Mouse (Mus musculus) kidney, embryonic 16.5 days (tissue): ENCODE data around the gene Frmd6. TPM values are rescaled to one million over a fixed set of nuclear protein-coding genes. Genes with fewer than 3 reads are reported as not detected.

Experiments
- ATAC-seq: fragments of 200-750 bp; cut with Nextera tagmentation; 2 replicates; pipeline ENCODE4 v1.8.0; 2017; ENCODE audit warnings: moderate TSS enrichment; ENCODE audit not compliant: low FRiP score, low TSS enrichment
- H3K27ac ChIP-seq: fragments of 300-500 bp; sonication (generic); 2 replicates; pipeline ENCODE4 v1.5.1; 2014; ENCODE audit warnings: low read length
- H3K27me3 ChIP-seq: fragments of 300-500 bp; sonication (generic); 2 replicates; pipeline ENCODE4 v1.6.1; 2014; ENCODE audit warnings: low read length, control low read depth, mixed read lengths; ENCODE audit not compliant: insufficient read depth
- H3K36me3 ChIP-seq: fragments of 300-500 bp; sonication (generic); 2 replicates; pipeline ENCODE4 v1.6.1; 2014; ENCODE audit warnings: low read length, control low read depth, mixed read lengths; ENCODE audit not compliant: insufficient read depth
- H3K4me1 ChIP-seq: fragments of 300-500 bp; sonication (generic); 2 replicates; pipeline ENCODE4 v1.6.1; 2014; ENCODE audit warnings: low read length, control low read depth, mixed read lengths; ENCODE audit not compliant: insufficient read depth
- H3K4me2 ChIP-seq: fragments of 300-500 bp; sonication (generic); replicated peaks from 2 replicates; pipeline ENCODE4 v1.6.1; 2014; ENCODE audit warnings: low read depth, low read length
- H3K4me3 ChIP-seq: fragments of 300-500 bp; sonication (generic); 2 replicates; pipeline ENCODE4 v1.5.1; 2014; ENCODE audit warnings: mild to moderate bottlenecking, low read length
- H3K9ac ChIP-seq: fragments of 300-500 bp; sonication (generic); replicated peaks from 2 replicates; pipeline ENCODE4 v1.6.1; 2014; ENCODE audit warnings: low read length
- H3K9me3 ChIP-seq: fragments of 300-500 bp; sonication (generic); 2 replicates; pipeline ENCODE4 v1.6.1; 2016; ENCODE audit warnings: low read length, control low read depth
- WGBS: fragments of 180-500 bp; shearing (Covaris S2); extraction: QIAGEN DNeasy Blood & Tissue Kit; methylation state at CpG from one replicate; pipeline ENCODE4 v1.1.7; 2014; 5-methylcytosine and 5-hydroxymethylcytosine counted together
- polyA plus RNA-seq: library from polyadenylated mRNA; unstranded; fragments of >200 nt; fragmentation: Nextera tagmentation; extraction: Ambion mirVana; gene quantifications from 2 replicates; pipeline ENCODE4 v1.2.1, GENCODE M21; 2015

Gene Frmd6
- polyA plus RNA-seq, 1 experiment from 2014 or later, result 22.7 TPM

GRCm38 (mm10) chr12:70845371-70845770 is 20.1 kb downstream of the Frmd6 start:
- WGBS, result 81% methylated on average over 2 of the region's 2 CpGs
- no peak overlapping the region for H3K4me2 ChIP-seq
- no peaks in the 10 kb centered on the region; the same call in 1 of the 2 replicates for H3K9me3 ChIP-seq
- peaks cover 15% of the 10 kb centered on the region; the same call in 1 of the 2 replicates for H3K4me1 ChIP-seq
- H3K4me3 ChIP-seq, result no peak overlapping the region
- H3K36me3 ChIP-seq, result no peaks in the 10 kb centered on the region
- H3K27me3 ChIP-seq, result no peaks in the 10 kb centered on the region
- H3K27ac ChIP-seq, result no peak overlapping the region
- H3K9ac ChIP-seq, result no peak overlapping the region
- no peak for ATAC-seq

DNA sequence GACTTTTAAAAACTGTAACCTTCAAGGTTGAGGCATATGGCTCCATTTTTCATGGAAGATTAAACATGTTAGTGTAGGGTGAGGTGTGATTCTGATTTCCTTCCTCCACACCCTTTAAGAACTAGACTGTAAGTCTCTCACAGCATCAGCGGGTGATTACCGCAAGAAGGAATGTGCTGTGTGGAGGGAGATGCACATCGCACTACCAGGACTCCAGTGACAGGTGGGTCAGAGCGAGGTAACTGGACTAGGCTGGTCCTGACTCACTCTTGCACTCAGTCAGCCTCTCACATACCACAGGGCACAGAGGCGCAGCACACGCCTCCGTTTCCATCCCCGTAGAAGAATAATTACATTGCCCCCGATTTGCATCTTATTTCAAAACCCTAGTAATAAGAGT is 23.7 kb downstream of the Frmd6 start:
- H3K4me1 ChIP-seq, result peaks cover 13% of the 10 kb centered on the region
- no peak for ATAC-seq
- H3K27me3 ChIP-seq, result no peaks in the 10 kb centered on the region
- no peaks in the 10 kb centered on the region for H3K36me3 ChIP-seq
- H3K27ac ChIP-seq, result no peak overlapping the region
- H3K4me2 ChIP-seq, result no peak overlapping the region
- H3K9me3 ChIP-seq, result no peaks in the 10 kb centered on the region
- 90% methylated on average over 9 of the region's 9 CpGs for WGBS
- no peak overlapping the region for H3K9ac ChIP-seq
- no peak overlapping the region for H3K4me3 ChIP-seq

- Histone ChIP-seq H3K27ac (no peak overlapping the region), H3K4me3 (no peak overlapping the region), H3K4me1 (peaks cover 17% of the 10 kb centered on the region), H3K9ac (no peak overlapping the region), H3K36me3 (no peaks in the 10 kb centered on the region), H3K9me3 (no peaks in the 10 kb centered on the region), H3K27me3 (no peaks in the 10 kb centered on the region), H3K4me2 (no peak overlapping the region)
- 76% methylated on average over 11 of the region's 11 CpGs for WGBS
- no peak for ATAC-seq
Observed at GRCm38 (mm10) chr12:70849517-70850291, 24.4 kb downstream of the Frmd6 start.

- no peak for ATAC-seq
- WGBS, result 49% methylated on average over 7 of the region's 7 CpGs
Observed at GRCm38 (mm10) chr12:70851342-70851960, 26.1 kb downstream of the Frmd6 start.

GRCm38 (mm10) chr12:70853026-70853425 is 27.7 kb downstream of the Frmd6 start:
- WGBS, result 48% methylated on average over 6 of the region's 6 CpGs
- no peak overlapping the region for H3K4me2 ChIP-seq
- H3K4me3 ChIP-seq, result no peak overlapping the region
- no peak for ATAC-seq
- H3K4me1 ChIP-seq, result peaks cover 17% of the 10 kb centered on the region
- H3K27me3 ChIP-seq, result no peaks in the 10 kb centered on the region
- H3K9me3 ChIP-seq, result no peaks in the 10 kb centered on the region
- H3K27ac ChIP-seq, result no peak overlapping the region
- no peak overlapping the region for H3K9ac ChIP-seq
- H3K36me3 ChIP-seq, result peaks cover 3% of the 10 kb centered on the region; the same call in 1 of the 2 replicates

More at GRCm38 (mm10) chr12:70851342-70851960, 26.1 kb downstream of the Frmd6 start:
- no peak overlapping the region for H3K9ac ChIP-seq
- H3K4me1 ChIP-seq, result peaks cover 17% of the 10 kb centered on the region
- no peak overlapping the region for H3K4me2 ChIP-seq
- H3K9me3 ChIP-seq, result no peaks in the 10 kb centered on the region
- H3K4me3 ChIP-seq, result no peak overlapping the region
- peaks cover under 1% of the 10 kb centered on the region; the same call in 1 of the 2 replicates for H3K36me3 ChIP-seq
- no peak overlapping the region for H3K27ac ChIP-seq
- H3K27me3 ChIP-seq, result no peaks in the 10 kb centered on the region

DNA sequence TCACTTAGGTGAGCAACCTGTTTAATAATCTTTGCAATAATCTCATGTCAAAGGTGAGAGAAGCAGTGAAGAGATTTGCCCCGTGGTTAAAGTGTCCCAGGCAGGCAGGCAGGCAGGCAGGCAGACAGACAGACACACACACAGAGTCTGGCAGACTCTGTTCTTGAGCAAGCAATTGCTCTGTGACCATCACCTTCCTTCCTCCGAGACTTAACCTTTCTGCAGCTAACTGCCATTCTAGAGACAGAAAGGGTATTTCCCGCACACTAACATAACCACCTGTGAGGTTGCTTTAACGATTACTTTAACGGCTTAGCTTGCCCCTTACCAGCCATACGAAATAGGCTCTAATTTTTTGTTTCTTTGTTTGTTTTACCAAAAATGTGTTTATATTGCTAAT is 30.4 kb downstream of the Frmd6 start:
- H3K4me1 ChIP-seq, result peaks cover 10% of the 10 kb centered on the region
- ATAC-seq, result no peak
- no peak overlapping the region for H3K4me2 ChIP-seq
- H3K36me3 ChIP-seq, result peaks cover 3% of the 10 kb centered on the region; the same call in 1 of the 2 replicates
- 75% methylated on average over 6 of the region's 6 CpGs for WGBS
- no peaks in the 10 kb centered on the region for H3K9me3 ChIP-seq
- no peaks in the 10 kb centered on the region for H3K27me3 ChIP-seq
- no peak overlapping the region for H3K9ac ChIP-seq
- no peak overlapping the region for H3K27ac ChIP-seq
- no peak overlapping the region for H3K4me3 ChIP-seq

- H3K9ac ChIP-seq, result no peak overlapping the region
- H3K4me2 ChIP-seq, result no peak overlapping the region
- H3K27ac ChIP-seq, result no peak overlapping the region
- H3K4me3 ChIP-seq, result no peak overlapping the region
- ATAC-seq, result no peak
- H3K4me1 ChIP-seq, result peaks cover 10% of the 10 kb centered on the region
- 87% methylated on average over 4 of the region's 4 CpGs for WGBS
- H3K27me3 ChIP-seq, result no peaks in the 10 kb centered on the region
- H3K9me3 ChIP-seq, result no peaks in the 10 kb centered on the region
- H3K36me3 ChIP-seq, result peaks cover 3% of the 10 kb centered on the region; the same call in 1 of the 2 replicates
Observed at GRCm38 (mm10) chr12:70856776-70857175, 31.5 kb downstream of the Frmd6 start.

GRCm38 (mm10) chr12:70863281-70863680 is 38.0 kb downstream of the Frmd6 start:
- Histone ChIP-seq H3K4me2 (no peak overlapping the region), H3K27ac (no peak overlapping the region), H3K27me3 (no peaks in the 10 kb centered on the region), H3K4me1 (no peaks in the 10 kb centered on the region), H3K4me3 (no peak overlapping the region), H3K36me3 (peaks cover 4% of the 10 kb centered on the region; the same call in 1 of the 2 replicates), H3K9ac (no peak overlapping the region), H3K9me3 (no peaks in the 10 kb centered on the region)
- no peak for ATAC-seq
- 32% methylated on average over 7 of the region's 7 CpGs for WGBS

- Histone ChIP-seq H3K4me3 (no peak overlapping the region), H3K9ac (no peak overlapping the region; the same call in 1 of the 2 replicates), H3K9me3 (no peaks in the 10 kb centered on the region), H3K36me3 (peaks cover 4% of the 10 kb centered on the region; the same call in 1 of the 2 replicates), H3K27ac (no peak overlapping the region), H3K27me3 (no peaks in the 10 kb centered on the region), H3K4me1 (no peaks in the 10 kb centered on the region), H3K4me2 (no peak overlapping the region)
- no peak for ATAC-seq
- WGBS, result 85% methylated on average over 3 of the region's 3 CpGs
Observed at GRCm38 (mm10) chr12:70867780-70868179, 42.5 kb downstream of the Frmd6 start.
